Mouse (Mus musculus) midbrain, embryonic 10.5 days (tissue): ENCODE measurements around the gene Parp4. TPM values are rescaled to one million over a fixed set of nuclear protein-coding genes. Genes with fewer than 3 reads are reported as not detected.
A peak's percentile ranks its signal among the peaks of the same experiment; 100 is the strongest.

Source experiments
- DNase-seq: peaks from one replicate; pipeline ENCODE4 v3.0.0-alpha.2; 2017; ENCODE audit warnings: low spot score
- H3K27ac ChIP-seq: fragments of 300-500 bp; sonication (generic); replicated peaks from 2 replicates; pipeline ENCODE4 v1.5.1; 2016; ENCODE audit warnings: mild to moderate bottlenecking
- H3K27me3 ChIP-seq: fragments of 300-500 bp; sonication (generic); 2 replicates; pipeline ENCODE4 v1.6.1; 2016; ENCODE audit warnings: low read depth, mild to moderate bottlenecking; ENCODE audit not compliant: poor library complexity, severe bottlenecking
- H3K36me3 ChIP-seq: fragments of 300-500 bp; sonication (generic); 2 replicates; pipeline ENCODE4 v1.6.1; 2016; ENCODE audit warnings: mild to moderate bottlenecking, moderate library complexity
- H3K4me1 ChIP-seq: fragments of 300-500 bp; sonication (generic); 2 replicates; pipeline ENCODE4 v1.6.1; 2016
- H3K4me3 ChIP-seq: fragments of 300-500 bp; sonication (generic); 2 replicates; pipeline ENCODE4 v1.5.1; 2016; ENCODE audit warnings: mild to moderate bottlenecking, moderate library complexity
- H3K9me3 ChIP-seq: fragments of 300-500 bp; sonication (generic); replicated peaks from 2 replicates; pipeline ENCODE4 v1.6.1; 2016; ENCODE audit warnings: mild to moderate bottlenecking
- WGBS: fragments of 180-500 bp; shearing (Covaris S2); methylation state at CpG from one replicate; pipeline ENCODE4 v1.1.7; 2016; 5-methylcytosine and 5-hydroxymethylcytosine counted together
- polyA plus RNA-seq: library from polyadenylated mRNA; unstranded; fragments of >200 nt; fragmentation: Nextera tagmentation; extraction: Ambion mirVana; gene quantifications from 2 replicates; pipeline ENCODE4 v1.2.1, GENCODE M21; 2016

Parp4 gene
- polyA plus RNA-seq, 1 experiment from 2014 or later, result 1.6 TPM

GRCm38 (mm10) chr14:56626202-56626601, 50.8 kb downstream of the Parp4 start:
- no peak overlapping the region for H3K27ac ChIP-seq
- H3K27me3 ChIP-seq, result no peaks in the 10 kb centered on the region
- H3K4me3 ChIP-seq, result no peak overlapping the region
- H3K36me3 ChIP-seq, result no peaks in the 10 kb centered on the region
- no peaks in the 10 kb centered on the region for H3K4me1 ChIP-seq
- WGBS, result 89% methylated on average over 4 of the region's 4 CpGs
- no peaks in the 10 kb centered on the region for H3K9me3 ChIP-seq
- no peak for DNase-seq

- no peaks in the 10 kb centered on the region for H3K36me3 ChIP-seq
- 96% methylated on average over 3 of the region's 3 CpGs for WGBS
- no peak overlapping the region for H3K27ac ChIP-seq
- no peaks in the 10 kb centered on the region for H3K9me3 ChIP-seq
- DNase-seq, result no peak
- H3K27me3 ChIP-seq, result no peaks in the 10 kb centered on the region
- no peaks in the 10 kb centered on the region for H3K4me1 ChIP-seq
- H3K4me3 ChIP-seq, result no peak overlapping the region
Observed at GRCm38 (mm10) chr14:56628336-56628735, 52.9 kb downstream of the Parp4 start.

GRCm38 (mm10) chr14:56631109-56631508, 55.7 kb downstream of the Parp4 start:
- H3K4me1 ChIP-seq, result no peaks in the 10 kb centered on the region
- 89% methylated on average over 2 of the region's 2 CpGs for WGBS
- H3K27ac ChIP-seq, result no peak overlapping the region
- DNase-seq, result no peak
- no peaks in the 10 kb centered on the region for H3K9me3 ChIP-seq
- no peaks in the 10 kb centered on the region for H3K27me3 ChIP-seq
- no peaks in the 10 kb centered on the region for H3K36me3 ChIP-seq
- no peak overlapping the region for H3K4me3 ChIP-seq

GRCm38 (mm10) chr14:56647206-56647605, 71.8 kb downstream of the Parp4 start:
- WGBS, result 65% methylated on average over 7 of the region's 7 CpGs
- no peaks in the 10 kb centered on the region for H3K27me3 ChIP-seq
- H3K36me3 ChIP-seq, result no peaks in the 10 kb centered on the region
- no peak overlapping the region for H3K27ac ChIP-seq
- no peak overlapping the region for H3K4me3 ChIP-seq
- no peak for DNase-seq
- H3K4me1 ChIP-seq, result no peaks in the 10 kb centered on the region
- no peaks in the 10 kb centered on the region for H3K9me3 ChIP-seq

- H3K27ac ChIP-seq, result no peak overlapping the region
- H3K9me3 ChIP-seq, result peaks cover 5% of the 10 kb centered on the region; the same call in 1 of the 2 replicates
- H3K4me3 ChIP-seq, result no peak overlapping the region
- H3K4me1 ChIP-seq, result no peaks in the 10 kb centered on the region
- H3K27me3 ChIP-seq, result no peaks in the 10 kb centered on the region
- no peak for DNase-seq
- no peaks in the 10 kb centered on the region for H3K36me3 ChIP-seq
Observed at GRCm38 (mm10) chr14:56649448-56649847, 74.0 kb downstream of the Parp4 start.

- 75% methylated on average over 5 of the region's 5 CpGs for WGBS
- Histone ChIP-seq H3K4me1 (peaks cover 19% of the 10 kb centered on the region), H3K27me3 (no peaks in the 10 kb centered on the region), H3K9me3 (no peaks in the 10 kb centered on the region), H3K27ac (no peak overlapping the region), H3K4me3 (no peak overlapping the region), H3K36me3 (no peaks in the 10 kb centered on the region)
- no peak for DNase-seq
Observed at GRCm38 (mm10) chr14:56665651-56666050, 90.2 kb downstream of the Parp4 start.

- no peaks in the 10 kb centered on the region for H3K27me3 ChIP-seq
- peaks cover 7% of the 10 kb centered on the region for H3K36me3 ChIP-seq
- H3K4me3 ChIP-seq, result peak overlapping the region; percentile 62; the same call in 1 of the 2 replicates
- H3K27ac ChIP-seq, result peak overlapping the region; percentile 96; the same call in 1 of the 2 replicates
- H3K4me1 ChIP-seq, result peaks cover 19% of the 10 kb centered on the region
- no peak for DNase-seq
- 85% methylated on average over 3 of the region's 3 CpGs for WGBS
- no peaks in the 10 kb centered on the region for H3K9me3 ChIP-seq
Observed at GRCm38 (mm10) chr14:56666909-56667308, 91.5 kb downstream of the Parp4 start.

- DNase-seq, result peak; percentile 100
- Histone ChIP-seq H3K4me1 (peaks cover 19% of the 10 kb centered on the region), H3K36me3 (peaks cover 20% of the 10 kb centered on the region), H3K4me3 (peak within 1 kb of the TSS; percentile 62), H3K27me3 (no peaks in the 10 kb centered on the region), H3K27ac (peak within 1 kb of the TSS; percentile 96), H3K9me3 (no peaks in the 10 kb centered on the region)
- WGBS, result under 1% methylated on average over 70 of the region's 70 CpGs
Observed at GRCm38 (mm10) chr14:56667969-56668802, 92.8 kb downstream of the Parp4 start, which contains the start of gene Mphosph8. Gene Mphosph8 (plus strand): TSS chr14:56668248.

GRCm38 (mm10) chr14:56669046-56669620, 93.7 kb downstream of the Parp4 start:
- WGBS, result 15% methylated on average over 13 of the region's 13 CpGs
- H3K4me3 ChIP-seq, result peak overlapping the region; percentile 62
- H3K4me1 ChIP-seq, result peaks cover 19% of the 10 kb centered on the region
- H3K9me3 ChIP-seq, result no peaks in the 10 kb centered on the region
- H3K27me3 ChIP-seq, result no peaks in the 10 kb centered on the region
- H3K27ac ChIP-seq, result peak overlapping the region; percentile 96
- peaks cover 29% of the 10 kb centered on the region for H3K36me3 ChIP-seq
- DNase-seq, result no peak

- no peaks in the 10 kb centered on the region for H3K27me3 ChIP-seq
- peaks cover 100% of the 10 kb centered on the region for H3K36me3 ChIP-seq
- no peak for DNase-seq
- no peaks in the 10 kb centered on the region for H3K4me1 ChIP-seq
- 83% methylated on average over 1 of the region's 1 CpGs for WGBS
- H3K27ac ChIP-seq, result no peak overlapping the region
- no peaks in the 10 kb centered on the region for H3K9me3 ChIP-seq
- no peak overlapping the region for H3K4me3 ChIP-seq
Observed at GRCm38 (mm10) chr14:56685426-56685825, 110.0 kb downstream of the Parp4 start.

GRCm38 (mm10) chr14:56689116-56689515, 113.7 kb downstream of the Parp4 start:
- H3K9me3 ChIP-seq, result no peaks in the 10 kb centered on the region
- no peak for DNase-seq
- 94% methylated on average over 1 of the region's 1 CpGs for WGBS
- no peaks in the 10 kb centered on the region for H3K27me3 ChIP-seq
- no peak overlapping the region for H3K27ac ChIP-seq
- H3K4me3 ChIP-seq, result no peak overlapping the region
- peaks cover 100% of the 10 kb centered on the region for H3K36me3 ChIP-seq
- no peaks in the 10 kb centered on the region for H3K4me1 ChIP-seq

GRCm38 (mm10) chr14:56689766-56690165, 114.3 kb downstream of the Parp4 start:
- no peaks in the 10 kb centered on the region for H3K4me1 ChIP-seq
- no peak overlapping the region for H3K27ac ChIP-seq
- no peak for DNase-seq
- no peak overlapping the region for H3K4me3 ChIP-seq
- WGBS, result 89% methylated on average over 1 of the region's 1 CpGs
- H3K36me3 ChIP-seq, result peaks cover 100% of the 10 kb centered on the region
- H3K27me3 ChIP-seq, result no peaks in the 10 kb centered on the region
- no peaks in the 10 kb centered on the region for H3K9me3 ChIP-seq

GRCm38 (mm10) chr14:56695495-56695894, 120.1 kb downstream of the Parp4 start:
- H3K27me3 ChIP-seq, result no peaks in the 10 kb centered on the region
- no peaks in the 10 kb centered on the region for H3K4me1 ChIP-seq
- no peak for DNase-seq
- H3K4me3 ChIP-seq, result no peak overlapping the region
- H3K36me3 ChIP-seq, result peaks cover 100% of the 10 kb centered on the region
- H3K27ac ChIP-seq, result no peak overlapping the region
- no peaks in the 10 kb centered on the region for H3K9me3 ChIP-seq
- 86% methylated on average over 3 of the region's 3 CpGs for WGBS
